Comparison of ENCODE assay signal across 8 mouse cellular contexts in the genomic region with DNA sequence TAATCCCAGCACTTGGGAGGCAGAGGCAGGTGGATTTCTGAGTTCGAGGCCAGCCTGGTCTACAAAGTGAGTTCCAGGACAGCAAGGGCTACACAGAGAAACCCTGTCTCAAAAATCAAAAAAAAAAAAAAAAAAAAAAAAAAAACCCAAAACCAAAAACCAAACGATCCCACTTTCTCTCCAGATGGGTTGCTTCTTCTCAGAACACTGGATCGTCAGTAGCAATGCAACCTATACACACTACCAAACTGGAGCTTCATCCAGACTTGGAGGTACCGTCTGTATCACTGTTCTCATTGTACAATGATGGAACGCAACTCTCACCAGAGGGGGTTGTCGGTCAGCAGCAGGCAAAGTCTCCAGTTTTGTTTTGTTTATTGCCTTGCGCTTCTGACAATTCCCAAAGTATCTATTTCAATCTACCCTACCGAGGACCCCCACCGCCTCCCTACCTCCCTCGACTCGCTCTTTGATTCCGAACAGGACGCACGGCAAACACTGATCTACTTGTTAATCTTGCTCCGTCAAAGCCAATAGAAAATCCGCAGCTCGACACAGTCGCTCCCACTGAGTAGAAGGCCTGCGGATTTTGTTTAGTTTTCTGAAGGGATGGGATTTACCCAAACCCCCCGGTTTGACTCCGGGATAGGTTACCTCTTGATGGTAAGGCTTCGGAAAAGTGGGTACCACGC. TPM values are rescaled to one million over a fixed set of nuclear protein-coding genes. Genes with fewer than 3 reads are reported as not detected.
A peak's percentile ranks its signal among the peaks of the same experiment; 100 is the strongest.
DNase-seq lines count a peak whose midpoint lies in the region; ATAC-seq and TF ChIP-seq lines count a peak whose summit lies in the region.

No protein-coding gene starts in this region.

- 3% methylated on average over 23 of the region's 23 CpGs for WGBS in heart, embryonic 12.5 days
- 4% methylated on average over 23 of the region's 23 CpGs for WGBS in forebrain, embryonic 16.5 days
- WGBS in macrophage (ENCODE audit: missing documents), result under 1% methylated on average over 22 of the region's 23 CpGs

- peaks cover 14% of the 10 kb centered on the region for H3K4me1 ChIP-seq in heart, embryonic 12.5 days (replicated peaks)
- peaks cover 34% of the 10 kb centered on the region for H3K4me1 ChIP-seq in G1E (ENCODE audit: insufficient read depth, low read depth, low read length)
- H3K4me1 ChIP-seq in forebrain, embryonic 16.5 days (replicated peaks; ENCODE audit: control insufficient read depth, insufficient read depth, low read length), result peaks cover 13% of the 10 kb centered on the region

- intact Hi-C loops in left cerebral cortex, postnatal 25 days (cut with DNase I), result no loop called here

- peaks cover 67% of the 10 kb centered on the region for H3K79me2 ChIP-seq in macrophage (ENCODE audit: inconsistent target)

- H3K4me3 ChIP-seq in heart, embryonic 12.5 days, result peak overlapping the region; percentile 82
- H3K4me3 ChIP-seq in G1E (ENCODE audit: low read depth, low read length), result peak overlapping the region; percentile 85
- H3K4me3 ChIP-seq in forebrain, embryonic 16.5 days (replicated peaks; ENCODE audit: low read length), result peak overlapping the region; percentile 78
- H3K4me3 ChIP-seq in macrophage (ENCODE audit: inconsistent target), result peak overlapping the region; percentile 94

- H3K9me3 ChIP-seq in heart, embryonic 12.5 days (replicated peaks), result no peaks in the 10 kb centered on the region
- peaks cover 4% of the 10 kb centered on the region for H3K9me3 ChIP-seq in G1E (replicated peaks)
- H3K9me3 ChIP-seq in forebrain, embryonic 16.5 days (ENCODE audit: control insufficient read depth, low read length), result 0 out of 2 replicates have a peak, but pooled peaks cover 2% of the 10 kb centered on the region

- peaks cover 40% of the 10 kb centered on the region for H3K36me3 ChIP-seq in heart, embryonic 12.5 days
- peaks cover 55% of the 10 kb centered on the region for H3K36me3 ChIP-seq in G1E (replicated peaks)
- peaks cover 21% of the 10 kb centered on the region for H3K36me3 ChIP-seq in forebrain, embryonic 16.5 days (ENCODE audit: control insufficient read depth, insufficient read depth)
- peaks cover 22% of the 10 kb centered on the region for H3K36me3 ChIP-seq in macrophage (ENCODE audit: inconsistent target)

- peak overlapping the region; percentile 75 for H3K9ac ChIP-seq in heart, embryonic 12.5 days
- H3K9ac ChIP-seq in forebrain, embryonic 16.5 days (replicated peaks; ENCODE audit: low read depth, low read length), result peak overlapping the region; percentile 81

- H3K27me3 ChIP-seq in heart, embryonic 12.5 days (replicated peaks), result no peaks in the 10 kb centered on the region
- no peaks in the 10 kb centered on the region for H3K27me3 ChIP-seq in G1E (ENCODE audit: insufficient read depth, low read length)
- no peaks in the 10 kb centered on the region for H3K27me3 ChIP-seq in forebrain, embryonic 16.5 days (replicated peaks; ENCODE audit: control insufficient read depth, insufficient read depth, low read length)

- TF ChIP-seq CTCF in G1E (IDR thresholded peaks at IDR 0.05; ENCODE audit: low read depth, low read length), result no peak

- no peak for DNase-seq in heart, adult 9 months (ENCODE audit: low spot score in 2 of 2)
- DNase-seq in G1E (ENCODE audit: low spot score), result peak; percentile 13
- DNase-seq in left cerebral cortex, postnatal 25 days (ENCODE audit: low spot score in 2 of 2), result no peak
- no peak for DNase-seq in embryo, embryonic 9.5 days (ENCODE audit: extremely low spot score)
- DNase-seq in layer of hippocampus, postnatal 10 days (ENCODE audit: low spot score in 2 of 2), result no peak

- H3K4me2 ChIP-seq in heart, embryonic 12.5 days, result peak overlapping the region; percentile 67
- H3K4me2 ChIP-seq in forebrain, embryonic 16.5 days (ENCODE audit: low read length), result peak overlapping the region; percentile 79

- peak overlapping the region; percentile 74 for H3K27ac ChIP-seq in heart, embryonic 12.5 days (ENCODE audit: poor library complexity, severe bottlenecking)
- peak overlapping the region; percentile 96 for H3K27ac ChIP-seq in forebrain, embryonic 16.5 days (ENCODE audit: low read length)
- H3K27ac ChIP-seq in macrophage, result peak overlapping the region; percentile 92

- ATAC-seq in heart, embryonic 12.5 days (ENCODE audit: insufficient number of reproducible peaks, low FRiP score), result peak; percentile 41; the same call in 1 of the 2 replicates
- no peak for ATAC-seq in G1E (ENCODE audit: extremely low read depth, insufficient number of reproducible peaks, low FRiP score, poor library complexity, severe bottlenecking)
- ATAC-seq in forebrain, embryonic 16.5 days, result peak; percentile 32

RNA-seq across cellular contexts. Expression of a gene that starts 0.5 kb away (rescaled TPM):
- 70.6 and 75.3 TPM in 2 replicates for polyA plus RNA-seq in heart, embryonic 12.5 days (2016; fragmentation: Nextera tagmentation; extraction: Ambion mirVana)
- total RNA-seq in G1E (2014; fragmentation: Nextera tagmentation) (72.1 and 118 TPM in 2 replicates), G1E (2017) (91.0 and 104 TPM in 2 replicates)
- polyA plus RNA-seq in G1E (2012) (7.9 and 20.7 TPM in 2 replicates), macrophage (2018) (10.6 to 29.8 TPM (median 12.1 TPM) in 3 replicates)
- polyA plus RNA-seq in forebrain, embryonic 16.5 days (2015; fragmentation: Nextera tagmentation; extraction: Ambion mirVana), result 31.3 and 33.8 TPM in 2 replicates
- 10 to 100 TPM in 15 of 26 experiments, 1 to 10 TPM in 11; 1.7 to 37.9 (median 12.4) TPM for total RNA-seq in macrophage (2018; cell fraction: chromatin; rRNA removed)
- 10 to 100 TPM; 11.0 to 23.7 (median 16.6) TPM for total RNA-seq in macrophage (2018; cell fraction: cytosol; rRNA removed)
- total RNA-seq in macrophage (2018; cell fraction: nucleus; rRNA removed), result 10 to 100 TPM in 14 of 26 experiments, 1 to 10 TPM in 12; 3.5 to 34.3 (median 10.7) TPM
- 10 to 100 TPM; 23.8 to 25.7 TPM for total RNA-seq in left cerebral cortex, postnatal 25 days (2021)
- 10 to 100 TPM; 19.5 to 21.6 TPM for total RNA-seq in layer of hippocampus, postnatal 10 days (2021)

RNA-seq across cellular contexts. Expression of a gene that starts 0.6 kb away (rescaled TPM):
- polyA plus RNA-seq in heart, embryonic 12.5 days (2016; fragmentation: Nextera tagmentation; extraction: Ambion mirVana), result 205 and 207 TPM in 2 replicates
- total RNA-seq in G1E (2014; fragmentation: Nextera tagmentation), result 136 and 171 TPM in 2 replicates
- total RNA-seq in G1E (2017), result 153 and 190 TPM in 2 replicates
- polyA plus RNA-seq in G1E (2012), result 97.6 and 102 TPM in 2 replicates
- 294 and 308 TPM in 2 replicates for polyA plus RNA-seq in forebrain, embryonic 16.5 days (2015; fragmentation: Nextera tagmentation; extraction: Ambion mirVana)
- total RNA-seq in macrophage (2018; cell fraction: chromatin; rRNA removed), result 100 to 1,000 TPM in 12 of 26 experiments, 10 to 100 TPM in 14; 20.8 to 156 (median 87.9) TPM
- total RNA-seq in macrophage (2018; cell fraction: cytosol; rRNA removed), result 100 to 1,000 TPM in 1 of 26 experiments, 10 to 100 TPM in 25; 51.2 to 100 (median 72.8) TPM
- 100 to 1,000 TPM in 1 of 26 experiments, 10 to 100 TPM in 25; 28.8 to 107 (median 67.8) TPM for total RNA-seq in macrophage (2018; cell fraction: nucleus; rRNA removed)
- polyA plus RNA-seq in macrophage (2018), result 56.0 to 70.6 TPM (median 63.8 TPM) in 3 replicates
- 100 to 1,000 TPM; 137 to 140 TPM for total RNA-seq in left cerebral cortex, postnatal 25 days (2021)
- total RNA-seq in layer of hippocampus, postnatal 10 days (2021), result 100 to 1,000 TPM; 117 to 132 TPM

RNA-seq across cellular contexts. Expression of a gene that starts 18.4 kb away (rescaled TPM):
- 0.98 and 1.1 TPM in 2 replicates for polyA plus RNA-seq in heart, embryonic 12.5 days (2016; fragmentation: Nextera tagmentation; extraction: Ambion mirVana)
- total RNA-seq in G1E (2014; fragmentation: Nextera tagmentation), result 5.0 TPM in 1 of 2 replicates, not detected in the other
- 0.82 and 1.0 TPM in 2 replicates for total RNA-seq in G1E (2017)
- 0.13 TPM in 1 of 2 replicates, not detected in the other for polyA plus RNA-seq in G1E (2012)
- 1.4 and 1.9 TPM in 2 replicates for polyA plus RNA-seq in forebrain, embryonic 16.5 days (2015; fragmentation: Nextera tagmentation; extraction: Ambion mirVana)
- 1 to 10 TPM in 3 of 26 experiments, not detected in 23; 1.3 to 2.7 (median 1.5) TPM for total RNA-seq in macrophage (2018; cell fraction: chromatin; rRNA removed)
- total RNA-seq in macrophage (2018; cell fraction: cytosol; rRNA removed), result under 1 TPM in 2 of 26 experiments, not detected in 24; 0.24 to 0.26 TPM
- 1 to 10 TPM in 4 of 26 experiments, not detected in 22; 1.1 to 2.3 (median 1.7) TPM for total RNA-seq in macrophage (2018; cell fraction: nucleus; rRNA removed)
- 0.38 to 0.52 TPM in 2 of 3 replicates, not detected in the other for polyA plus RNA-seq in macrophage (2018)
- 1 to 10 TPM; 1.4 to 2.5 TPM for total RNA-seq in left cerebral cortex, postnatal 25 days (2021)
- total RNA-seq in layer of hippocampus, postnatal 10 days (2021), result 1 to 10 TPM; 1.8 to 2.1 TPM

RNA-seq across cellular contexts. Expression of a gene that starts 50.9 kb away (rescaled TPM):
- polyA plus RNA-seq in heart, embryonic 12.5 days (2016; fragmentation: Nextera tagmentation; extraction: Ambion mirVana), result 54.9 and 55.4 TPM in 2 replicates
- total RNA-seq in G1E (2014; fragmentation: Nextera tagmentation) (116 and 120 TPM in 2 replicates), G1E (2017) (36.4 and 46.5 TPM in 2 replicates)
- polyA plus RNA-seq in G1E (2012) (2.5 and 2.9 TPM in 2 replicates), macrophage (2018) (9.4 to 13.9 TPM (median 11.3 TPM) in 3 replicates)
- 94.8 and 112 TPM in 2 replicates for polyA plus RNA-seq in forebrain, embryonic 16.5 days (2015; fragmentation: Nextera tagmentation; extraction: Ambion mirVana)
- 100 to 1,000 TPM in 7 of 26 experiments, 10 to 100 TPM in 19; 47.5 to 141 (median 88.8) TPM for total RNA-seq in macrophage (2018; cell fraction: chromatin; rRNA removed)
- total RNA-seq in macrophage (2018; cell fraction: cytosol; rRNA removed), result 10 to 100 TPM in 1 of 26 experiments, 1 to 10 TPM in 25; 3.3 to 11.3 (median 5.0) TPM
- total RNA-seq in macrophage (2018; cell fraction: nucleus; rRNA removed), result 100 to 1,000 TPM in 2 of 26 experiments, 10 to 100 TPM in 24; 28.3 to 114 (median 52.4) TPM
- 100 to 1,000 TPM; 102 to 107 TPM for total RNA-seq in left cerebral cortex, postnatal 25 days (2021)
- total RNA-seq in layer of hippocampus, postnatal 10 days (2021), result 100 to 1,000 TPM; 103 to 112 TPM
